Mouse (Mus musculus) spleen, adult 12 weeks (tissue): ENCODE results near the gene Dok7.

ENCODE experiments used
- DNase-seq: peaks from one replicate; pipeline ENCODE4 v3.0.0; 2022; ENCODE audit warnings: low spot score

Dok7 gene

GRCm38 (mm10) chr5:35057582-35057981 lies 1.0 kb downstream of the Dok7 start:
- DNase-seq: no peak

DNA sequence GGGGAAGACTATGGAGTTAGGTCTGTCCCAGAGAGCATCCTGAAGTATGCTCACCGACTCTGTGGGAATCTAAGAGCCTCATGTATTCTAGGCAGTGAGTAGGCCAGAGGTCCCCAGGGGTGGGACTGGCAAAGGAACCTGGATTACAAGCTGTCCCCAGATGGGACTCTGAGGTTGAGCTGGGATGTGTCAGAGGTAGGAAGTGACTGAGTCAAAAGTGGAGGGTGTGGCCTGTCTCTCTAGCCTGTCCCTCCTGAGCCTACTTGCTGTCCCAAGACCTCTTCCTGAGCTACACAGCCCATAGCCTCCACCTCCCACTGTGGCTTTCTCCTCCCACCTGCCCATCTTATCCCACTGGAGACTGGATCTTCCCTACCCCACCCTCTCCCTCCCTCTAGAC lies 1.6 kb downstream of the Dok7 start:
- no peak for DNase-seq

GRCm38 (mm10) chr5:35060098-35060497 lies 3.5 kb downstream of the Dok7 start:
- DNase-seq: no peak

- DNase-seq: no peak
These were observed 13.3 kb downstream of the Dok7 start for GRCm38 (mm10) chr5:35069841-35070240.

DNA sequence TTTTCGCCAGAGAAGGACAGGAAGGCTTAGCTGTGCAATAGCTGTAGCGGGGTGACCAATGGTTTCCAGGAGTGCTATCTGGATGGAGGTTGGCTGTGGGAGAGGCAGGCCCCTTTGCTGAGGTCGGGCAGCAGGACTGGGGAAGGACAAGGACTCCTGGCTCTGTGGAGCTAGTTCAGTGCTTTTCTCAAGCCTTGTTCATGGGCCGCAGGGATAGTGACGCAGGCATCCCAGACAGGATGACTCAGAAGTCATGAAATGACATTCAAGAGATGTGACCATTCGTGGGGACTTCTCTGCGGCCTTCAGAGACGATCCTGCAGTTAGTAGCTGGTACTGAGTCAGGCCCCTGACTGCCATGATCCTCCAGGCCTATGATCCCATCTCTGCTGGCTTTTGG lies 13.7 kb downstream of the Dok7 start:
- no peak for DNase-seq

- DNase-seq: no peak
These were observed 14.4 kb downstream of the Dok7 start for GRCm38 (mm10) chr5:35070953-35071352.

- no peak for DNase-seq
These were observed 15.3 kb downstream of the Dok7 start for GRCm38 (mm10) chr5:35071855-35072254.

DNA sequence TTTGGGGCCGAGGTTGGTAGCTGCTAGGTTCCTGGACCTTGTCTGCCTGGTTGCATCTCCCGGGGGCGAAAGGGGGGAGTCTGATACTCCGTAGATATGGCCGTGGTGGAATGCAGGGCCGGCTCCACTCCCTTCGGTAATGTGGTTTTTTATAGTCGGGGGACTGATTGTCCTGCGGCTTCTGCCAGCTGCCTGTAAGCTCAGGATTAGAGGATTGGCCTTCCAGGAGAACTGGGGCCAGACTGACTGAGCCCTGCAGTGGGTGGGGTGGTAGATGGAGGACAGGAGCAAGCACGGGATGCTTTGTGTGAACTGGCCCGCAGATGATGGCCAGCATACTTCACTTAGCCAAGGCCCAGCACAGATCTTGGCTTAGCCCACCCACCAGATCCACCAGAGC lies 16.7 kb downstream of the Dok7 start:
- DNase-seq: no peak

DNA sequence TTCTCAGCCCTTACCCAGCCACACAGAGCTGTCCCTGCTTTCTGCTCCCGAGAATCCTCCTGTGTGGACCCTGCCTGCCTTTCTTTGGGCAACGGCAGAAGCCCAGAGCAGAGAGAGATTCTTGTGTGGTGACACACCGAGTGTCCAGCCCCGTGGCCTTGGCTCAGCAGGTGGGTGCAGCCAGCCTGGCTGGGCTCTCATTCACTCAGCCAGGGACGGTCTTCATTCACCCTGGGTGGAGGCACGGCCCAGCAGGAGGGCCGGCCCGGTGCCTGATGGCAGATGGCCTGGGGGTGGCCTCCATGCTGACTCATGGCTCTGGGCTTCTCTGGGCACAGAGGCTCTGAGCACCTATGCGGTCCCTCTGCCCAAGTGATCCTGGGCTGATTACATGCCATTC lies 17.4 kb downstream of the Dok7 start:
- no peak for DNase-seq

DNA sequence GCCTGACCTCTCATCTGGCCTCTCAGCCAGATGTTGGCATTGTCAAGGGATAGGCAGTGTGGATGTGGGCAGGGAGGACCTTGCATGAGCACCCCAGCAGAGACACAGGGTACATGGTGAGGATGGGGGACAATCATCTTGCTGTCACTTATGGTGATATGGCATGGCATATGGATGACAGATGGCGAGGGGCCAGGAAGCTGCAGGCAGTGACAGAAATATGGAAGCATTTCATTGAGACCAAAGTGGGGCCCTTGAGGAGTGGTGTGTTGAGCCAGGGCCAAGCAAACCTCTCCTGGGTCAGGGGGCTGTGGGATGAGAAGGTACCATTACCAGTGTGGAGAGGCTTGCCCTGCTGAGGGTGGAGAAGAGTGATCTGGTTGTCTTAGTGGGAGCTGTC lies 19.8 kb downstream of the Dok7 start:
- DNase-seq: no peak

DNA sequence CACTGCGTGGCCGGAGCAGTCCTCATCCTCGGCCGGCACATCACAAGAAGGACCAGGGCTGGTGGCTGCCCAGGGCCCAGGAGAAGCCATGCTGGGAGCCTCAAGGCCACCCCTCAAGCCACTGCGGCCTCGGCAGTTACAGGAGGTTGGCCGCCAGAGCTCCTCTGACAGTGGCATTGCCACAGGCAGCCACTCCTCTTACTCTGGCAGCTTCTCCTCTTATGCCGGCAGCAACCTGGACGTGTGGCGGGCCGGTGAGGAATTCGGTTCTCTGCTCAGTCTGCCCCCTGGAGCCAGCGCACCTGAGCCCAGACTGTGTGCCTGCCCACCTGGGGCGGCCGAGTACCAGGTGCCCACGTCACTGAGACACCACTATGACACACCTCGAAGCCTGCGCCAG lies 22.5 kb downstream of the Dok7 start:
- DNase-seq: no peak

DNA sequence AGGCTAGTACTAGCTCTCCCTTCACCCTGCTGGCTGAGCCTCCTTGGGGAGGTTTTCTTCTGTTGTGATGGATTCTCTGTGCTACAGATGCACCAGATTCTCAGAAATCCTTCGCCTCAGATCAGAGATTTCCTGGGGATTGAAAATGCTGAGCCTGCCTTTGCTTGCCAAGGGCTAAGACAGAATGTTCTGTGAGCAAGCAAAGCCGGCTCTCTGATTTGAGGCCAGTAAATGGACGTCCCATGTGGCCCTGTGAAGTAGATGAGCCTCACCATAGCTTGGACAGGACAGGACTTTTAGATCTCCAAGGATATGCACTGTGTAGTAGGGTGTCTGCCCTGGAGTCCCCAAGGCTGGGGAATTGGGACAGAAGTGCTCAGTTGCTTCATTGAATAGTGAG lies 28.3 kb downstream of the Dok7 start:
- no peak for DNase-seq

- peak; percentile 52 for DNase-seq
These were observed 32.4 kb downstream of the Dok7 start for GRCm38 (mm10) chr5:35088785-35089613.

DNA sequence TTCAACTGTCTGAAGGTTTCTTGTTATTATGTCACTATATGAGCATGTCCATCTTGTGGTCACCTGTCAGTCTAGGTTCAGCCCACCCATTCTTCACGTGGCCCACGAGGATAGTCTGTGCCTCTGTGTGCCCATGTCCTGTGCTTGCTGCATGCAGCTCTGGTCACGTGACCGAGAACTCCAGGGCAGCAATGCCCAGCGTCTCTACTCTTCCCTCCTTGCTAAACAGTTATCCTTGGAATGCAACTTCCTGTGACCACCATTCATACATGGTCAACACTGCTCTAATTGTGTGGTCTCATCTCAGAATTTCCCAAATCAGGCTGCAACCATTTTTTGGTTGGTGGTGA lies 33.0 kb downstream of the Dok7 start:
- no peak for DNase-seq

- DNase-seq: no peak
These were observed 35.1 kb downstream of the Dok7 start for GRCm38 (mm10) chr5:35091636-35092035.

DNA sequence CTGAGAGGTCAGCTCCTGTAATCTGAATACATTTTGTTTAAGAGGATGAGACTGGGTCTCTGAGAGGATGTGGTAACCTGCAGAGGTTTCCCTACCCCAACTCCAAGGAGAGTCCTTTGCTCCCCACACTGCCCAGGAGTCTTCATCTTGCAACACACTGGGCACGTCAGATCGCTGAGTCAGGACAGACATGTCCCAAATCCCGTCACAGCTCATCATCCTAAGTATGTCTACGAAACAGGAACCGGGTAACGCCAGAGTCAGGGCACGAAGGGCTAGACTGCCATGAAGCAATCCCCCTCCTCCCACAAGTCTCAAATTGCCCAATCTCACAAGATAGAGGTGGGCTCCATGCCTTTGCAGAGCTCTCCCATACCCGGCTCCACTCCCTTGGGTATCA lies 46.5 kb downstream of the Dok7 start:
- DNase-seq: no peak

- no peak for DNase-seq
These were observed 47.0 kb downstream of the Dok7 start for GRCm38 (mm10) chr5:35103528-35103927.

- DNase-seq: no peak
These were observed 47.8 kb downstream of the Dok7 start for GRCm38 (mm10) chr5:35104183-35104959.

DNA sequence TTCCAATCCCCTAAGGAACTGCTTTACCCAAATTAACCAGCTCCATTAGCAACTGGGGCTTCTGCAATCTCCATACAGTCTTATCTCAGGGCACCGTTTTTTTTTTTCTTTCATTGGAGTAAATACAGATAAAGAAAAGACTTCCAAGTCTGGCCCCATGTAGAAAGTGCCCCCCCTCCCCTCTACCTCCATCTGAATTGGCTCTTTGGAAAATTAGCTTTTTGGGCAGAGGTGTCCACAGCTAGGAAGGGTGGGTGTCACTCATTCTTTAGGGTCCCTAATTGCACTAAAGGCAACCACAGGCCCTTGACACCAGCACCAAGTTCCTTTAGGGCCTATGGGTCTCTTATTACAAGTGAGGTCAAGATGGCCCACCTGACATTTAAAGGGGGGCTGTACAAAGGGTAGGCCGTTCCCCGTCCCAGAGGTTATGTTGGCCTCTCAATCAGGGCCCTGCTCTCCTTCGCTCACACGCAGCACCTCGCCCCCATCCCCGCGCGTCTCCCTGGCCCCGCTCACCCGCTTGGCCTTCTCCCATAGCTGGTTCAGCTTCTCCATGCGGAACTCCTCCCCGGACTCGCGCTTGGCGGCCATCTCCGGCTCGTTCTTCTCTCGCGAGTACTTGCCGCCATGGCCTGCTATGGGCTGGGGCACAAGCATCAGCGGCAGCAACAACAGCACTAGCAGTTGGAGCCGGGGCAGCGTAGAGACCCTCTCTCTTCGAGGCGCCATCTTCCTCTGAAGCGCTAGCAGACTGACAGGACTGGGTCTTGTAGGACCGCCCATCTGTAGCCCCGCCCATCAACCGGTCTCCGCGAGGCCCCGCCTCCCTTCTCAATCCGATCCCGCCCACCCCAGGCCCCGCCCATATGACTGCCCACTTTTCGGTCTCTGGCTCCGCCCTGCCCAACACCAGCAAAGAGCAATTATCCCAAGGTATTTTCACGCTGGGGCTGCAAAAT lies 48.7 kb downstream of the Dok7 start, which contains the start of gene Lrpap1:
TSS of gene Lrpap1 (minus strand) at position 807 of the 962 bp plus-strand sequence.
- peak; percentile 86 for DNase-seq

- no peak for DNase-seq
These were observed 49.3 kb downstream of the Dok7 start for GRCm38 (mm10) chr5:35105922-35106298.

GRCm38 (mm10) chr5:35112444-35112843 lies 55.9 kb downstream of the Dok7 start:
- DNase-seq: no peak

- DNase-seq: no peak
These were observed 59.4 kb downstream of the Dok7 start for GRCm38 (mm10) chr5:35116002-35116401.
